Mouse (Mus musculus) forelimb bud, embryonic 11.5 days (tissue): ENCODE measurements around the gene Gm10024.
A peak's percentile ranks its signal among the peaks of the same experiment; 100 is the strongest.
"Not testable (repeated sequence)": the region's sequence is repeated elsewhere in the genome, so short reads cannot be mapped to it uniquely, and the experiment has no call there.

Experiments used
- DNase-seq: peaks from one replicate; pipeline ENCODE4 v3.0.0-alpha.2; 2012; ENCODE audit warnings: low read depth, low spot score

Gm10024 gene

GRCm38 (mm10) chr10:77711157-77711556, at the start of gene Gm10024:
Gene Gm10024 (plus strand): TSS chr10:77711457.
- not testable (repeated sequence) for DNase-seq

- peak; percentile 57 for DNase-seq
Observed at GRCm38 (mm10) chr10:77663949-77664665, 47.1 kb upstream of the Gm10024 start.

- no peak for DNase-seq
Observed at GRCm38 (mm10) chr10:77666342-77666741, 44.9 kb upstream of the Gm10024 start.

GRCm38 (mm10) chr10:77667402-77667801, 43.9 kb upstream of the Gm10024 start:
- DNase-seq, result no peak

- no peak for DNase-seq
Observed at GRCm38 (mm10) chr10:77670710-77671109, 40.5 kb upstream of the Gm10024 start.

- DNase-seq, result no peak
Observed at GRCm38 (mm10) chr10:77671519-77671918, 39.7 kb upstream of the Gm10024 start.

GRCm38 (mm10) chr10:77673765-77674164, 37.5 kb upstream of the Gm10024 start:
- no peak for DNase-seq

GRCm38 (mm10) chr10:77677562-77677961, 33.7 kb upstream of the Gm10024 start:
- no peak for DNase-seq

- DNase-seq, result no peak
Observed at GRCm38 (mm10) chr10:77682994-77683393, 28.3 kb upstream of the Gm10024 start.

- DNase-seq, result peak; percentile 71
Observed at GRCm38 (mm10) chr10:77684181-77684580, 27.1 kb upstream of the Gm10024 start.

GRCm38 (mm10) chr10:77685895-77686664, 25.2 kb upstream of the Gm10024 start, which contains the start of gene Tspear:
Gene Tspear (plus strand): TSS chr10:77686569.
- DNase-seq, result no peak

- no peak for DNase-seq
Observed at GRCm38 (mm10) chr10:77687021-77687420, 24.2 kb upstream of the Gm10024 start.

GRCm38 (mm10) chr10:77690356-77690807, 20.9 kb upstream of the Gm10024 start, which contains the start of gene Gm19402:
Gene Gm19402 (minus strand): TSS chr10:77690757.
- DNase-seq, result not testable (repeated sequence)

- DNase-seq, result no peak
Observed at GRCm38 (mm10) chr10:77697133-77697532, 14.1 kb upstream of the Gm10024 start, which contains the start of gene Gm9508. Gene Gm9508 (minus strand): TSS chr10:77697233.

- no peak for DNase-seq
Observed at GRCm38 (mm10) chr10:77706326-77706725, 4.9 kb upstream of the Gm10024 start, which contains the start of gene Gm10272. Gene Gm10272 (plus strand): TSS chr10:77706626.

GRCm38 (mm10) chr10:77709831-77710230, 1.4 kb upstream of the Gm10024 start:
- DNase-seq, result no peak

- DNase-seq, result no peak
Observed at GRCm38 (mm10) chr10:77713734-77714133, 2.5 kb downstream of the Gm10024 start.

GRCm38 (mm10) chr10:77715507-77715906, 4.2 kb downstream of the Gm10024 start, which contains the start of gene Gm10142:
Gene Gm10142 (plus strand): TSS chr10:77715807.
- DNase-seq, result no peak

- not testable (repeated sequence) for DNase-seq
Observed at GRCm38 (mm10) chr10:77720299-77720698, 9.0 kb downstream of the Gm10024 start, which contains the start of gene Krtap12-1. Gene Krtap12-1 (plus strand): TSS chr10:77720599.

- no peak for DNase-seq
Observed at GRCm38 (mm10) chr10:77724855-77725254, 13.6 kb downstream of the Gm10024 start.

GRCm38 (mm10) chr10:77726186-77726585, 14.9 kb downstream of the Gm10024 start, which contains the start of gene Gm10100:
Gene Gm10100 (plus strand): TSS chr10:77726486.
- no peak for DNase-seq

GRCm38 (mm10) chr10:77728280-77728679, 17.0 kb downstream of the Gm10024 start:
- no peak for DNase-seq
